Mouse (Mus musculus): ENCODE results near the gene Plekhh2. TPM values are rescaled to one million over a fixed set of nuclear protein-coding genes. Genes with fewer than 3 reads are reported as not detected.

Gene Plekhh2
- total and polyA plus RNA-seq, 3 experiments, result 0.04 TPM; not detected in 2

GRCm38 (mm10) chr17:84532909-84533499 is 21.3 kb downstream of the Plekhh2 start:
- no peak for DNase-seq (ENCODE audit: low read depth, low spot score)
- Histone ChIP-seq H3K36me3 (ENCODE audit: control insufficient read depth in 1 of 2, insufficient read depth in 2 of 2, low read length in 2 of 2) (no peaks in the 10 kb centered on the region), H3K4me3 (ENCODE audit: control insufficient read depth in 1 of 2, insufficient read depth in 1 of 2, low read depth in 2 of 2, low read length in 2 of 2) (no peak overlapping the region), H3K9me3 (replicated peaks; ENCODE audit: insufficient read depth, low read length) (no peaks in the 10 kb centered on the region), H3K9ac (ENCODE audit: control insufficient read depth, low read depth, low read length, poor library complexity, severe bottlenecking) (no peak overlapping the region), H3K4me1 (ENCODE audit: control insufficient read depth in 1 of 2, insufficient read depth in 2 of 2, low read length in 2 of 2) (no peaks in the 10 kb centered on the region), H3K79me2 (ENCODE audit: control insufficient read depth, insufficient read depth, low read length, poor library complexity) (no peaks in the 10 kb centered on the region), H3K27ac (ENCODE audit: control insufficient read depth, low read depth, low read length) (no peak overlapping the region), H3K27me3 (ENCODE audit: control insufficient read depth in 1 of 2, insufficient read depth in 2 of 2, low read length in 2 of 2) (peaks cover 2 to 8% of the 10 kb centered on the region in 2 experiments)
- TF ChIP-seq KAT2A (conservative IDR thresholded peaks at IDR 0.05; ENCODE audit: low read depth, low read length) (no peak), GABPA (IDR thresholded peaks at IDR 0.05; ENCODE audit: low read depth, low read length) (no peak), UBTF (IDR thresholded peaks at IDR 0.05; ENCODE audit: borderline replicate concordance, insufficient read depth, low read depth, low read length) (no peak), E2F4 (IDR thresholded peaks at IDR 0.05; ENCODE audit: borderline replicate concordance, low read depth, low read length) (no peak), POLR2A (IDR thresholded peaks at IDR 0.05; ENCODE audit: control insufficient read depth in 1 of 2, insufficient read depth in 1 of 2, low read depth in 1 of 2, low read length in 2 of 2, poor library complexity in 1 of 2) (no peak), MYC (IDR thresholded peaks at IDR 0.05; ENCODE audit: low read depth, low read length) (no peak), MAZ (IDR thresholded peaks at IDR 0.05; ENCODE audit: low read depth, low read length) (no peak), EP300 (IDR thresholded peaks at IDR 0.05; ENCODE audit: low read depth in 1 of 2, low read length in 2 of 2) (no peak), MAX (IDR thresholded peaks at IDR 0.05; ENCODE audit: low read length) (no peak), SMC3 (IDR thresholded peaks at IDR 0.05; ENCODE audit: low read depth, low read length) (no peak), ZNF384 (IDR thresholded peaks at IDR 0.05; ENCODE audit: low read depth, low read length) (no peak)

GRCm38 (mm10) chr17:84533841-84534240 is 22.1 kb downstream of the Plekhh2 start:
- H3K79me2 ChIP-seq (ENCODE audit: control insufficient read depth, insufficient read depth, low read length, poor library complexity), result no peaks in the 10 kb centered on the region
- TF ChIP-seq POLR2AphosphoS5 (IDR thresholded peaks at IDR 0.05; ENCODE audit: borderline replicate concordance, low read depth, low read length) (no peak), RCOR1 (IDR thresholded peaks at IDR 0.05; ENCODE audit: low read depth, low read length) (no peak), E2F4 (IDR thresholded peaks at IDR 0.05; ENCODE audit: borderline replicate concordance, low read depth, low read length) (no peak), ETS1 (IDR thresholded peaks at IDR 0.05; ENCODE audit: low read depth, low read length) (no peak), USF1 (IDR thresholded peaks at IDR 0.05; ENCODE audit: low read depth, low read length) (no peak), ELF1 (IDR thresholded peaks at IDR 0.05; ENCODE audit: low read depth, low read length) (no peak), BHLHE40 (IDR thresholded peaks at IDR 0.05; ENCODE audit: borderline replicate concordance, low read depth, low read length) (no peak), MEF2A (IDR thresholded peaks at IDR 0.05; ENCODE audit: extremely low read depth, insufficient replicate concordance, low read depth, low read length, poor library complexity, severe bottlenecking) (no peak), GATA1 (IDR thresholded peaks at IDR 0.05; ENCODE audit: low read depth, low read length) (no peak), MAX (IDR thresholded peaks at IDR 0.05; ENCODE audit: low read length) (no peak), ZKSCAN1 (IDR thresholded peaks at IDR 0.05; ENCODE audit: low read depth, low read length) (no peak), UBTF (IDR thresholded peaks at IDR 0.05; ENCODE audit: borderline replicate concordance, insufficient read depth, low read depth, low read length) (no peak), CHD1 (IDR thresholded peaks at IDR 0.05; ENCODE audit: low read depth, low read length) (no peak)
- no peaks in the 10 kb centered on the region for H3K9me3 ChIP-seq (replicated peaks; ENCODE audit: insufficient read depth, low read length)
- H3K27ac ChIP-seq (ENCODE audit: control insufficient read depth, low read depth, low read length), result no peak overlapping the region
- no peaks in the 10 kb centered on the region for H3K4me1 ChIP-seq (ENCODE audit: control insufficient read depth in 1 of 2, insufficient read depth in 2 of 2, low read length in 2 of 2)
- H3K36me3 ChIP-seq (ENCODE audit: control insufficient read depth in 1 of 2, insufficient read depth in 2 of 2, low read length in 2 of 2), result no peaks in the 10 kb centered on the region
- H3K9ac ChIP-seq (ENCODE audit: control insufficient read depth, low read depth, low read length, poor library complexity, severe bottlenecking), result no peak overlapping the region
- no peak overlapping the region for H3K4me3 ChIP-seq (ENCODE audit: control insufficient read depth in 1 of 2, insufficient read depth in 1 of 2, low read depth in 2 of 2, low read length in 2 of 2)
- H3K27me3 ChIP-seq (ENCODE audit: control insufficient read depth in 1 of 2, insufficient read depth in 2 of 2, low read length in 2 of 2), result peaks cover 4 to 6% of the 10 kb centered on the region in 2 experiments
- no peak for DNase-seq (ENCODE audit: low read depth, low spot score)

Measured in MEL (cell line).